Mouse (Mus musculus) liver, adult 2 months (tissue): ENCODE results near the gene Smad1.

Experiments
- CTCF ChIP-seq: fragments of 200-500 bp; IDR thresholded peaks from 2 replicates; pipeline ENCODE4 v1.5.1; 2011; ENCODE audit warnings: low read depth, low read length, control low read depth
- POLR2A ChIP-seq: fragments of 200-500 bp; IDR thresholded peaks from 2 replicates; pipeline ENCODE4 v1.6.1; 2011; ENCODE audit warnings: low read length, control low read depth; ENCODE audit not compliant: insufficient read depth; ENCODE audit errors: extremely low read depth

DNA sequence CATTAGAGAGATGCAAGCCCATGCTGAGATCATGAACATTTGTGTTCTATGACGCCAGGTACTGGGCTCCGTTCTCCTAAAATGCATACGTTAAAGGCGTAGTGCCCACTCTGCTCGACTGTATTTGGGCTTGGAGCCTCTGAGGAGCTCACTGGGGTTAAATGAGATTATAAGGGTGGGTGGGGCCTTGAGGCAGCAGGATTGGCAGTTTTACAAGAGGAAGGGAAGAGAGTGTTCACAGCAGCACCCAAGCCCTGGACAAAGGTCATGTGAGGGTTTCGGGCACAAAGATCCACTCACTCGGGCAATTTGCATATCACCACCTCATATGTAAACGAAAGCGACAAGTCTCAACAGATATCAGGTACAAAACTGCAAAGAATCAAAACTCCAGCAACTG, 26.8 kb downstream of the Smad1 start:
- no peak for TF ChIP-seq CTCF
- TF ChIP-seq POLR2A = no peak
